Mouse (Mus musculus): ENCODE results near the gene Cyp2c23. TPM values are rescaled to one million over a fixed set of nuclear protein-coding genes. Genes with fewer than 3 reads are reported as not detected.

The Cyp2c23 gene
- polyA plus RNA-seq, 1 experiment from 2014 or later: 44.5 TPM

GRCm38 (mm10) chr19:44032046-44032744 lies 3.2 kb upstream of the Cyp2c23 start:
- WGBS (ENCODE audit: insufficient replicate concordance): 70% methylated on average over 11 of the region's 11 CpGs
- no peak overlapping the region for H3K4me3 ChIP-seq (ENCODE audit: low read depth, low read length)
- no peak overlapping the region for H3K27ac ChIP-seq (ENCODE audit: low read length)
- no peaks in the 10 kb centered on the region for H3K27me3 ChIP-seq (ENCODE audit: control insufficient read depth, insufficient read depth, low read depth, low read length)
- no peak for ATAC-seq (ENCODE audit: low read depth)
- H3K36me3 ChIP-seq (ENCODE audit: control insufficient read depth, insufficient read depth): peaks cover 3% of the 10 kb centered on the region
- H3K9ac ChIP-seq (ENCODE audit: low read depth, low read length): no peak overlapping the region
- no peaks in the 10 kb centered on the region for H3K9me3 ChIP-seq (replicated peaks; ENCODE audit: control insufficient read depth, low read length)
- H3K4me1 ChIP-seq (ENCODE audit: control insufficient read depth, low read depth, low read length): no peaks in the 10 kb centered on the region
- H3K4me2 ChIP-seq (ENCODE audit: low read depth, low read length): no peak overlapping the region

GRCm38 (mm10) chr19:44030024-44030423 lies 1.0 kb upstream of the Cyp2c23 start:
- Histone ChIP-seq H3K36me3 (ENCODE audit: control insufficient read depth, insufficient read depth) (no peaks in the 10 kb centered on the region), H3K27ac (ENCODE audit: low read length) (no peak overlapping the region), H3K27me3 (ENCODE audit: control insufficient read depth, insufficient read depth, low read depth, low read length) (no peaks in the 10 kb centered on the region), H3K4me3 (ENCODE audit: low read depth, low read length) (no peak overlapping the region), H3K9ac (ENCODE audit: low read depth, low read length) (no peak overlapping the region), H3K4me1 (ENCODE audit: control insufficient read depth, low read depth, low read length) (no peaks in the 10 kb centered on the region), H3K9me3 (replicated peaks; ENCODE audit: control insufficient read depth, low read length) (no peaks in the 10 kb centered on the region), H3K4me2 (ENCODE audit: low read depth, low read length) (no peak overlapping the region)
- ATAC-seq (ENCODE audit: low read depth): no peak
- WGBS (ENCODE audit: insufficient replicate concordance): 63% methylated on average over 5 of the region's 5 CpGs

GRCm38 (mm10) chr19:44026956-44027530 lies 2.0 kb downstream of the Cyp2c23 start:
- H3K4me2 ChIP-seq (ENCODE audit: low read depth, low read length): no peak overlapping the region
- no peak overlapping the region for H3K4me3 ChIP-seq (ENCODE audit: low read depth, low read length)
- no peaks in the 10 kb centered on the region for H3K4me1 ChIP-seq (ENCODE audit: control insufficient read depth, low read depth, low read length)
- no peak overlapping the region for H3K9ac ChIP-seq (ENCODE audit: low read depth, low read length)
- no peaks in the 10 kb centered on the region for H3K9me3 ChIP-seq (replicated peaks; ENCODE audit: control insufficient read depth, low read length)
- no peaks in the 10 kb centered on the region for H3K36me3 ChIP-seq (ENCODE audit: control insufficient read depth, insufficient read depth)
- H3K27ac ChIP-seq (ENCODE audit: low read length): no peak overlapping the region
- 57% methylated on average over 8 of the region's 8 CpGs for WGBS (ENCODE audit: insufficient replicate concordance)
- ATAC-seq (ENCODE audit: low read depth): no peak
- no peaks in the 10 kb centered on the region for H3K27me3 ChIP-seq (ENCODE audit: control insufficient read depth, insufficient read depth, low read depth, low read length)

- H3K36me3 ChIP-seq (ENCODE audit: control insufficient read depth, insufficient read depth): no peaks in the 10 kb centered on the region
- H3K4me1 ChIP-seq (ENCODE audit: control insufficient read depth, low read depth, low read length): no peaks in the 10 kb centered on the region
- no peak for ATAC-seq (ENCODE audit: low read depth)
- no peaks in the 10 kb centered on the region for H3K9me3 ChIP-seq (replicated peaks; ENCODE audit: control insufficient read depth, low read length)
- no peak overlapping the region for H3K27ac ChIP-seq (ENCODE audit: low read length)
- H3K27me3 ChIP-seq (ENCODE audit: control insufficient read depth, insufficient read depth, low read depth, low read length): no peaks in the 10 kb centered on the region
- H3K4me3 ChIP-seq (ENCODE audit: low read depth, low read length): no peak overlapping the region
- WGBS (ENCODE audit: insufficient replicate concordance): 63% methylated on average over 13 of the region's 13 CpGs
- H3K4me2 ChIP-seq (ENCODE audit: low read depth, low read length): no peak overlapping the region
- H3K9ac ChIP-seq (ENCODE audit: low read depth, low read length): no peak overlapping the region
Observed at GRCm38 (mm10) chr19:44024921-44025585, 4.0 kb downstream of the Cyp2c23 start.

GRCm38 (mm10) chr19:44023066-44023465 lies 5.9 kb downstream of the Cyp2c23 start:
- Histone ChIP-seq H3K9ac (ENCODE audit: low read depth, low read length) (no peak overlapping the region), H3K36me3 (ENCODE audit: control insufficient read depth, insufficient read depth) (no peaks in the 10 kb centered on the region), H3K9me3 (replicated peaks; ENCODE audit: control insufficient read depth, low read length) (no peaks in the 10 kb centered on the region), H3K27me3 (ENCODE audit: control insufficient read depth, insufficient read depth, low read depth, low read length) (no peaks in the 10 kb centered on the region), H3K4me3 (ENCODE audit: low read depth, low read length) (no peak overlapping the region), H3K4me2 (ENCODE audit: low read depth, low read length) (no peak overlapping the region), H3K4me1 (ENCODE audit: control insufficient read depth, low read depth, low read length) (no peaks in the 10 kb centered on the region), H3K27ac (ENCODE audit: low read length) (no peak overlapping the region)
- no peak for ATAC-seq (ENCODE audit: low read depth)
- WGBS (ENCODE audit: insufficient replicate concordance): 55% methylated on average over 5 of the region's 5 CpGs

GRCm38 (mm10) chr19:44021502-44021901 lies 7.5 kb downstream of the Cyp2c23 start:
- Histone ChIP-seq H3K4me3 (ENCODE audit: low read depth, low read length) (no peak overlapping the region), H3K27ac (ENCODE audit: low read length) (peak overlapping the region; percentile 3; the same call in 1 of the 2 replicates), H3K9me3 (replicated peaks; ENCODE audit: control insufficient read depth, low read length) (no peaks in the 10 kb centered on the region), H3K9ac (ENCODE audit: low read depth, low read length) (no peak overlapping the region), H3K4me1 (ENCODE audit: control insufficient read depth, low read depth, low read length) (no peaks in the 10 kb centered on the region), H3K36me3 (ENCODE audit: control insufficient read depth, insufficient read depth) (no peaks in the 10 kb centered on the region), H3K27me3 (ENCODE audit: control insufficient read depth, insufficient read depth, low read depth, low read length) (no peaks in the 10 kb centered on the region), H3K4me2 (ENCODE audit: low read depth, low read length) (peak overlapping the region; percentile 18; the same call in 1 of the 2 replicates)
- ATAC-seq (ENCODE audit: low read depth): peak; percentile 88
- WGBS (ENCODE audit: insufficient replicate concordance): 60% methylated on average over 4 of the region's 4 CpGs

GRCm38 (mm10) chr19:44019739-44020138 lies 9.3 kb downstream of the Cyp2c23 start:
- no peaks in the 10 kb centered on the region for H3K9me3 ChIP-seq (replicated peaks; ENCODE audit: control insufficient read depth, low read length)
- H3K9ac ChIP-seq (ENCODE audit: low read depth, low read length): no peak overlapping the region
- ATAC-seq (ENCODE audit: low read depth): no peak
- H3K4me3 ChIP-seq (ENCODE audit: low read depth, low read length): no peak overlapping the region
- H3K4me2 ChIP-seq (ENCODE audit: low read depth, low read length): 0 out of 2 replicates have a peak overlapping the region, but pooled peaks have one; percentile 0
- no peak overlapping the region for H3K27ac ChIP-seq (ENCODE audit: low read length)
- H3K36me3 ChIP-seq (ENCODE audit: control insufficient read depth, insufficient read depth): no peaks in the 10 kb centered on the region
- 51% methylated on average over 7 of the region's 7 CpGs for WGBS (ENCODE audit: insufficient replicate concordance)
- H3K4me1 ChIP-seq (ENCODE audit: control insufficient read depth, low read depth, low read length): no peaks in the 10 kb centered on the region
- no peaks in the 10 kb centered on the region for H3K27me3 ChIP-seq (ENCODE audit: control insufficient read depth, insufficient read depth, low read depth, low read length)

- no peaks in the 10 kb centered on the region for H3K9me3 ChIP-seq (replicated peaks; ENCODE audit: control insufficient read depth, low read length)
- WGBS (ENCODE audit: insufficient replicate concordance): 47% methylated on average over 6 of the region's 6 CpGs
- no peak overlapping the region for H3K4me3 ChIP-seq (ENCODE audit: low read depth, low read length)
- no peak overlapping the region for H3K9ac ChIP-seq (ENCODE audit: low read depth, low read length)
- no peak overlapping the region for H3K27ac ChIP-seq (ENCODE audit: low read length)
- no peak for ATAC-seq (ENCODE audit: low read depth)
- H3K36me3 ChIP-seq (ENCODE audit: control insufficient read depth, insufficient read depth): no peaks in the 10 kb centered on the region
- H3K4me2 ChIP-seq (ENCODE audit: low read depth, low read length): no peak overlapping the region
- H3K4me1 ChIP-seq (ENCODE audit: control insufficient read depth, low read depth, low read length): no peaks in the 10 kb centered on the region
- H3K27me3 ChIP-seq (ENCODE audit: control insufficient read depth, insufficient read depth, low read depth, low read length): no peaks in the 10 kb centered on the region
Observed at GRCm38 (mm10) chr19:44013862-44014261, 15.1 kb downstream of the Cyp2c23 start.

GRCm38 (mm10) chr19:44008784-44009183 lies 20.2 kb downstream of the Cyp2c23 start:
- Histone ChIP-seq H3K9ac (ENCODE audit: low read depth, low read length) (no peak overlapping the region), H3K27me3 (ENCODE audit: control insufficient read depth, insufficient read depth, low read depth, low read length) (no peaks in the 10 kb centered on the region), H3K4me1 (ENCODE audit: control insufficient read depth, low read depth, low read length) (no peaks in the 10 kb centered on the region), H3K4me2 (ENCODE audit: low read depth, low read length) (no peak overlapping the region), H3K9me3 (replicated peaks; ENCODE audit: control insufficient read depth, low read length) (no peaks in the 10 kb centered on the region), H3K27ac (ENCODE audit: low read length) (no peak overlapping the region), H3K36me3 (ENCODE audit: control insufficient read depth, insufficient read depth) (no peaks in the 10 kb centered on the region), H3K4me3 (ENCODE audit: low read depth, low read length) (no peak overlapping the region)
- WGBS (ENCODE audit: insufficient replicate concordance): 51% methylated on average over 15 of the region's 15 CpGs
- ATAC-seq (ENCODE audit: low read depth): no peak

All from liver, embryonic 16.5 days (tissue).